Mouse (Mus musculus): ENCODE data around the gene Ppib.
A peak's percentile ranks its signal among the peaks of the same experiment; 100 is the strongest.

The Ppib gene

DNA sequence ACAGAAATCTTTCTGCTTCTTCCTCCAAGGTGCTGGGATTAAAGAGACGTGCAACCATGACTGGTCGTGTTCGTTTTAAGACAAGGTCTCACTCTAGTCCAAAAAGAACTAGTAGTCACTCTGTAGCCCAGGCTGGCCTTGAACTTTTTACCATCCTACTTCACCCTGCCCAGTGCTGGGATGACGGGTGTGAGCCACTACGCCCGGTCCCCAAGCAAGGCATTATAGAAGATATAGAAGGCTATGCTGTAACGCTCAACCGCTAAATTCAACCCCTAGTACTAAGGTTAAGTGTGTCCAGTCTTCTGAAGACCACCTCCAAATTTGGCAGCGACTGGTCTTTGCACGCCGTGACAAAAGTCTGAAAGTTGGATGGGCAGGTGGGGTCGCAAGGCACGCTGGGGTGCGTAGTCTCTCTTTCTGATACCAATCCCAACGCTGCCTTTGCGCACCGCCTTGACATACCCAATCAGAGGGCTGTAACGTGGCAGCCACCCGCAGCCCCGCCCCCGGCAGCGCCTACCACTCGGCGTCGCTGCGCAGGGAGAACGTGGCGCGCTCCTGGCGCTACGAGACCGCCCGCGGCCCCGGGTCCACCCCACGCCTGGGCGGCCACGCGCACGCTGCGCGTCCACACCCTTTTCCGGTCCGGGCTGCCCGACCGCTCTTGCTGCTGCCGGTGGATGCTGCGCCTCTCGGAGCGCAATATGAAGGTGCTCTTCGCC, at the start of gene Ppib:
Ppib (plus strand) TSS at position 640 of the 725 bp plus-strand sequence.
- DNase-seq (ENCODE audit: low spot score): peak; percentile 98

DNA sequence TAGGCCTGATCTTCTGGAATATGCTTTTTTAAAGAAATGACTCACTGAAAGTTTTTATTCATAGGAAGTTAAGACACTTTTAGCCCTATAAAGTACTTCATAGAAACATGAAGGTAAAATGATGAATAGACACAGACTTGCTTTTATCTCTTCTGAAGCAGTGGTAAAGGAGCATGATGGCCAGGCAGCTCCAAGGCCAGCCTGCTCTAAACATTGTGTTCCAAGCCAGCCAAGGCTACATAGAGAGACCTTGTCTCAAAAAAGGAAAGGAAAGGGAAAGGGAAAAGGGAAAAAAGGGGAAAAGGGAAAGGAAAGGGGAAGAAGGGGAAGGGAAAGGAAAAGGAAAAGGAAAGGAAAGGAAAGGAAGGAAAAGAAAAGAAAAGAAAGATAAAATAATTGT, 39.4 kb upstream of the Ppib start:
- no peak for DNase-seq (ENCODE audit: low spot score)

DNA sequence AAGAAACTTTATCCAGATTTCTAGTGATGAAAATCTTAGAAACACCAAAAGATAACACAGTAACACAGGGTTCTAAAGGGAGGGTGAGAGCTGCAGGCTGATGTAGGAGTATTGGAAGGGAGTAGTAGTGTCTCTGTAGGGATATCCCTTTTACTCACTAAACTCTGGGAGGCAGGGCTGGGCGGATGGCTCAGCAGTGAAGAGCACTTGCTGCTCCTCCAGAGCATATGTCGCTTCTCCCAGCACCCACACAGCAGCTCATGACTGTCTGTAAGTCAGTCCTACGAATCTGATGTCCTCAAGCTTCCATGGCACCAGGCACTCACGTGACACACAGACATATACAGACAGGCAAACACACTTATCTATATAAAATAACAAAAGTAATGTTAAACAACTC, 21.9 kb upstream of the Ppib start:
- DNase-seq (ENCODE audit: low spot score): no peak

DNA sequence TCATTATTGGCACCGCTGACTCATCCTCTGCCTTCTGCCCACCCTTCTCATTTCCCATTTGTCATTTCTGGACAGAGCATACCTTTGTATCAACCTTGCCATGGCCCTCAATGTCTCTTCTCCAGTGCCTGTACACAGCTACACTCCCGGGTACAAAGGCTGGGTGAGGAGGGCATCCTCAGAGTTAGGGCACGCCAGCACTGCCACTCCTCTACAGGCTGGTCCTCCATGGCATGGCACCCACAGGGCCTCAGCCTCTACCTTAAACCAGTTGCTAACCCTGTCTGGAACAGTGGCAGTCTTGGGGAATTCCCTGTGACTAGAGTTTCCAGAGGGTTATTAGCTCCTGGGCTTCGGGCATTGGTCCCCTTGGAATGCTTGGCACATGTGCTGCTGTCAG, 21.4 kb upstream of the Ppib start:
- no peak for DNase-seq (ENCODE audit: low spot score)

DNA sequence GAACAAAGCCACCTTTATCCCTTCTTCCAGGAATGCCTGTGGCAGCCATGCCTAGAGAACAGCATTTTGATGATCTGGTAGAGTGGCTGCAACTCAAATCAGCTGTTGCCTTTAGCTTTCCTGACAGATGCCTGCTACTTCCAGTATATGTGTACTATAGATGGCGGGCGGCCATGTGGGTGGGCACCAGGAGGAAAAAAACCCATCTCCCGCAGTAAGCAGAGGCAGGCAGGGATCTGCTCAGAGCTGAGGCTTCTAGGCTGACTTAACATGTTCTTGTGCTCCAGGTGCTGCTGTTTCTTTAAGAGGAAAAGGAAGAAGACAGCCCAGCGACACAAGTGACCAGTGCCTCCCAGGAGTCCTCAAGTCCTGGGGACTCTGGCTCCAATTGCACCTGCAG, 20.7 kb upstream of the Ppib start:
- DNase-seq (ENCODE audit: low spot score): no peak

DNA sequence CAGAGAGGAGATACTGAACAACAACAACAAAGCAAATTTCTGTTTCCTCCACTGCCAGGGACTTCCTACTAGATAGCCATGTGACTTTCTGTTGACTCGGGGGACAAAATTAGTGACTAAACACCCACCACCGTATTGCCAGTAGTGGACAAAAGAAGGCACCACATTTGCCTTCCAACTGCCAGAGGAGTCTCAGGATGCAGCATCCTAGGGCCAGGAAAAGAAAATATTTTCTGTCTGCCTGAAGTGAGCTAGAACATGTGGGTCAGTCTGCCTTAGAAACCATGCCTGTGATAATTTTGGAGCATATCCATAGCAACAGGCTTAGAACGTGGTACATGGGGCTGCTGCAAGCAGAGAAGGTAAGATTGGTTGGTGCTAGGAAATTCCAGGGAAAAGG, 19.2 kb upstream of the Ppib start:
- no peak for DNase-seq (ENCODE audit: low spot score)

DNA sequence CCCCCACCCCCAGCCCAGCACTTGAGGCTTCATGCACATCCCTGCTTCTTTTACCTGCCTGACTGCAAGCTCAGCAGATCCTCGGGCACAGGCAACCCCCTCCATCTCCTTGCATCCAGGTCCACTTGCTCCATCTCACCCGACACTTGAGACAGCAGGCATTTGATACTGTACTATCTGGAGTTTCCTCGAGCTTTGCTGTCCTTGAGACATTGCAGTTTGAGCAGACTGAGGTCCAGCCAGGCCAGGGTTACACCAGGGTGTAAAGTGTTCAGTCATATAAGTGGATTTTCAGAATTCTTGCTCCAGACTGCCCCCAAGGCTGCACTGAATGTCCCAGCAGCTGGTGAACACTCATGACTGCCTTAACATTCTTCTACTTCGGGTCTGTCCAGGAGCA, 17.7 kb upstream of the Ppib start:
- DNase-seq (ENCODE audit: low spot score): no peak

DNA sequence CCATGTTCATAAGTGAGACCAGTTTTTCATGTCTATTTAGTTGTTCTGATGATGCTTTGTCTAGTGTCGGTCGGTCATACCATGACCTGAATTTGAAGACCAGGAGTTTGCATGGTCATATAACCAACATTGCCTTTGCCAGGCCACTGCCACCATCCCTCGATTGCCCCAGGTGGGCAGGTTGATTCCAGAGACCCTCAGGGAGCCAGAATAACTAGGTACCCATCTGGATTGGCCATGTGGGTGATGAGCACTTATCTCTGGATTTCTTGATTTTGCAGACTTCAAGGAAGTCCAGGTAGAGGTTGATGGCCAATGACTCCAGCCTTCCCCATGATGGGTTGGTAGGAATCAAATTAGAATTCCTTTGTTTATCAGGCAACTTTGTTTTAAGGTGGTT, 16.8 kb upstream of the Ppib start:
- DNase-seq (ENCODE audit: low spot score): no peak

DNA sequence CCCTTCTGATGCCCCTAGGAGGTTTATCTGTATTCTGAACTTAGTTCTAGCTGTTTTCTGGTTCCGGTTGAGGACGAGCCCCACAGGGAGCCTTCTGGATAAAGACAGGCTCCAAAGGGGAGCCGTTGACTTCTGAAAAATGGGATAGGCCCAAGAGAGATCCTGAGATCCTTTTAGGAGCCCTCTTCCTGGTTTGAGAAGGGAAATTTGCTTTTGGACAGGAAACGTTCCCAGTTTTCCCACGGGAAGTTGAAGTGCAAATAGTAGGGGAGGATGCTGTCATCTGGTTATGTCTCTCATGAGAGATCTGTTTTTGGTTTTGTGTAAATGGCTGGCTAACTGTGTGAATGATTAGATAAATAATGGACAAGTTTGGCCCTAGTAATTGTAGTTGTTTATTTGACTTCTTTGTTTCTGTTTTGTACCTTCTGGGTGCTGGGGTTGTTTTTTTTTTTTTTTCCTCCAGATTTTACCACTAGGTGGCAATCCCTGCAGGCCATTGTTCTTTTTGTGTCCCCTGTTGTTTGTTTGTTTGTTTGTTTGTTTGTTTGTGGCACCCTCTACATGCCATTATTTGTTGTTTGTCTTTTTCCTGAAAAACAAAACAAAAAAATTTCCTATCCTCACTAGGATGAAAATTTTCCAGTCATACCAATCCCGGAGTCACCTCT, 10.0 kb upstream of the Ppib start:
- DNase-seq (ENCODE audit: low spot score): no peak

DNA sequence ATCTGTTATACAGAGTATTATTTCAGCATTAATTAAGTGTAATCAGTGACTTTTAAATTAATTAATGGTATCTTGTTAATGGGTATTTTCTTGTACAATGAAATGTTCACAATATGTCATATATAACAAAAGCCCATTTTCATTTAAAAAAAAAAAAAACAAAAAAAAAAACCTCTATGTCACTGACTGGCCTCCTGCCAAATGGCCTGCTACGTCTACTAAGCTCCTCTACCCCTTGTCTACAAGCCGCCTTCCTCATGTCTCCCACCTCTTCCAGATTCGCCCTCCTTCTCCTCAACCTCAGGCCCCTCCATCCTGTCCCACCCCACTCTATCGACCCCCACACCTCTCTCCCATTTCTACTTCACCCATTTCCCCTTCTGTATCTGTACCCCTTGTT, 8.5 kb upstream of the Ppib start:
- no peak for DNase-seq (ENCODE audit: low spot score)

DNA sequence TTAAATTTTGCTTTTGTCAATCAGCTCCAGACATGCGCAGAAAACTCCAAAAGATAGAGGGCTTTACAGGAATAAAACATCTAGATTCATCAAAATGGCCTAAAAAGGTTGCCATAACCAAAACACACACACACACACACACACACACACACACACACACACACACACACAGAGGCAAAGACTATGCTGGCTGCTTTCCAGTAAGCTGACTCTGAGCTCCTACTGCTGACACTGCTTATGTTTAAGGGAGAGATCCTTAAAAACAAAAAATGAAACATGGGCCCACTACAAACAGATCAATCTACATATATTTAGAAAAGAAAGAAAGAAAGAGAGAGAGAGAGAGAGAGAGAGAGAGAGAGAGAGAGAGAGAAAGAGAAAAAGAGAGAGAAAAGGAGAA, 7.3 kb upstream of the Ppib start:
- no peak for DNase-seq (ENCODE audit: low spot score)

DNA sequence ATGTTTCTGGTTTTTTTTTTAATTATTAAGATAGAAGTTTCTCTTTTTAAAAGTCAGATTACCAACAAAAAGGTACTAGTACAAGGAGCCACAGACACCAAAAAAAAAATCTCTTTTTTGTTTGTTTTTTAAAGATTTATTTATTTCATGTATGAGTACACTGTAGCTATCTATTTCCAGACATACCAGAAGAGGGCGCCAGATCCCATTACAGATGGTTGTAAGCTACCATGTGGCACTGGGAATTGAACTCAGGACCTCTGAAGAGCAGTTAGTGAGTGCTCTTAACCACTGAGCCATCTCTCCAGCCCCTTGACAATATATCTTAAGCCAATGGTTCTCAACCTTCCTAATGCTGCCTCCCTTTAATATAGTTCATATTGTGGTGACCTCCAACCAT, 6.4 kb upstream of the Ppib start:
- DNase-seq (ENCODE audit: low spot score): no peak

DNA sequence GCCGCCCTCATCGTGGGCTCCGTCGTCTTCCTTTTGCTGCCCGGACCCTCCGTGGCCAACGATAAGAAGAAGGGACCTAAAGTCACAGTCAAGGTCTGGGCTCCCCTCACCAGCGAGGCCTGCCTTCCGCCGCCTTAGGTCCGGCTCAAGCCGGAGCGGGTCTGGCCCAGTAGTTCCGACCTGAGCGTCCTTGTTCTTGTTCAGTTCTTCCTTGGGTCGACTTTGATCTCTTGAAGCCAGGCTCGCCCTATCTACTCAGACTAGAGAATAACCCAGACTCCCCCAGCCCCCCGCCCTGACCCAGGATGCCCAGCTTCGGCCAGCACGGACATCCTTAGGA, 256 bp downstream of the Ppib start:
- DNase-seq (ENCODE audit: low spot score): no peak

DNA sequence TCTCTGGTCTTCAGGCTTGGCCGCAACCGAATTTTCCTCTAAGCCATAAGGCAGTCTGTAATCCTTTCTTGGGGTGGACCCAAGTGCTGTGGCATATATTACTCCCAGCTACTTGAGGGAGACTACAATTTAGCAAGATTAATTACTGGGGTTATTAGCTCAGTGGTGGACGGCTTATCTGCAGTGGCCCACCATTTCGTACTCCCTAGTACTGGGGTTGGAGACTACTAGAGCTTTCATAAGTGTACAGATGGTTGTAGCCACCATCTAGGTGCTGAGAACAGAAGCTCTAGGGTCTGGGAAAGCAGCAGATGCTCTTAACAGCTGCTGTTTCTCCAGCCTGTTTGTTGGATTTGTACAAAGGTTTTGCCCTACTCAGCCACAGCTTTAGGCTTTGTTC, 964 bp downstream of the Ppib start:
- peak; percentile 34 for DNase-seq (ENCODE audit: low spot score)

DNA sequence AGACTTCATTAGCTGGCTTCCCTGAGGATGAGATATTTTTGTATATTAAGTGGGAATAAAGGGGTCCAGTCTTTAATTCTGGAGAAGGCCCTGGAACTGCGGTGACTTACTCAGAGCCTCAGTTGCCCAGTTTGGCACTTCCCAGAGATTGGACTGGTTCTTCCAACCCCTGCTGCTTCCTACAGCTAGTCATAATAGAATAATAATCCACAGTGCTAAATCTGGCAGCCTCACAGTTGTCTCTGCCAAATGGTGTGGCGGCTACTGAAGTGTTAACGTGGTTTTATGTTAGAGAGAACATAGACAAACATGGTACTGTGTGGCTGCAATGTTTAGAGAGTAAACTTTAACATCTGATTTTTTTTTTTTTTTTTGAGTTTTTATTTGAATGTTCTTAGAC, 1.6 kb downstream of the Ppib start:
- DNase-seq (ENCODE audit: low spot score): no peak

DNA sequence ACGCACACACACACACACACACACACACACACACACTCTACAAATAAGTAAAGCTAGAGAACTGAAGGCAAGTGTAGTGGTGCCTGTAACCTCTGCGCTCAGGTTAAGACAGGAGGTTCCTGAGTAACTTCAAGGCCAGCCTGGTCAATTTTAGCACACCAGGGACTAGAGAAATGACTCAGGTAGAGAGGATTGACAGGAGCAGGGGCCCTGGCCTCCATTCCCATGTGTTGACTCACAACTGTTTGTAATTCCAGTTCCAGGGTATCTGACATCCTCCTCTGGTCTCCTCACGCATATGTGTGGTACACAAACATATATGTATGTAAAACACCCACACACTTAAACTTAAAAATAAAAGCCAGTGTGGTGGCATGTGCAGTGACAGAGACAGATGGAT, 3.4 kb downstream of the Ppib start:
- DNase-seq (ENCODE audit: low spot score): no peak

DNA sequence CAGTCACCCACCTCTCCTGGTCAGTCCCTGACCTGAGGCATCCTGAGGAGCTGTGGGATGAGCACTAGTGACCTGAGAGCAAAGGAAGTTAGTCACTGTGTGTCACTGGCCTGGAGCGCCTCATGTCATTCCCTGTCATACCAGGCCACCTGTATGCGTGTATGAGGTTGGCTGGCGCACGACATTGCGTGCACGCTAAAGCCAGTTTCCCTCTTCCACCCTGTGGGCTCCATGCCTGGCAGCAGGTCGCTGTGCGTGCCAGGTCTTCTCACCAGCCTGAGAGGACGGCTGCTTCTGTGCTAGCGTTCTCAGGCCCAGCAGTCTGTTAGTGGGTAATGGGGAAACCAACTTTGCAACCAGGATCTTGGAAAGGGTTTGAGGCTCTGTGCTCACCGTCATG, 4.3 kb downstream of the Ppib start:
- DNase-seq (ENCODE audit: low spot score): no peak

DNA sequence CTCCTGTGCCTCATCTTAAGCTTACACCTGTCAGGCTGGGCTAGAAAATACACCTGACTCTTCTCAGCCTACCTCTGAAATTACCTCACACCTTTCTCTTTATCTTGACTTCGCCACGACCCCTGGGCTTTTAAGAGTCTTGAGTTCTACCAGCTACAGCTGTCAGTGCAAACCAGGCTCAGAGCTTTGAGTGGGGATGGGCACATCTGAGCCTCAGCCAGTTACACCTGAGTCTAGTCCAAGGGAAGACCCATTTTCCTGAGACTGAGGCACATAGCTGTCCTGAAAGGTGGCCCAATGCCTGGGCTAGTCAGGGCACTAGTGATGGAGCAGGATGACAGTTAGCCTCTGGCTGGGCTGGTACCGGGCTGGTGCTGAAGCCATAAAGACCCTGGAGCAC, 6.8 kb downstream of the Ppib start:
- no peak for DNase-seq (ENCODE audit: low spot score)

DNA sequence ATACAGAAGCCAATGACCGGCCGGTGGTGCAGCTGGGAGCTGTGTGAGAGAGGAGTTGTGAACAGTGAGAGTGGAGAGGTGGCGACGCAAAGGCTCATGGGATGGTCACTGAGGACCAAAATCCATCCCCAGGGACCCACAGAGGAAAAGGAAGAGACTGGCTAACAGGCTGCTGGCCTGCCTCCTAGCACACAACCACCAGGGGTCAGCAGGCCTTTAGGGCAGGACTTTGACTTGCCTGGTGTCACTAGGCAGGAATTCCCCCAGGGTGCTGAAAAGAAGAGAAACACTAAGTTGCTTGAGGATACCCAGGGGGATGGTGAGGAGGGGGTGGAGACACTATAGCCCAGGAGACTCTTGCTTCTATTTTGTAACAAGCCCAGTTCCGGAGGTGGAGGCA, 7.5 kb downstream of the Ppib start:
- DNase-seq (ENCODE audit: low spot score): peak; percentile 65

DNA sequence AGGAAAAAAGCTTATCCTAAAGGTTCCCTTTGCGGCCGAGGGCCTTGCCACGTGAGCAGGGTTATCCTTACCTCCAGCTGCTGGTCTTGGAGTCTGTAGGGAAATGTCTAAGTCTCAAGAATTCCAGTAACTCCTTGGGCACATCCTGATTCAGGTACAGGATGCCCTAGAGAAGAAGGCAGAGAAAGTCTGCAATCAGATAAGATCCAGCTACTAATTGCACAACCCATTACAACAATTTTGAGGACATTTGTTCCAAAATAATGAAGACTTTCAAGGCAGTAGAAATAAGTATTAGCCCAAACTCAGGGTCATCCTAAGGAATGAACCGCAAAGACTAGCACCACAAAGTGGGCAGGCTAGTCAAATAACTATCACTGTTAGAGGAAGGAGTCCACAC, 8.0 kb downstream of the Ppib start:
- no peak for DNase-seq (ENCODE audit: low spot score)

DNA sequence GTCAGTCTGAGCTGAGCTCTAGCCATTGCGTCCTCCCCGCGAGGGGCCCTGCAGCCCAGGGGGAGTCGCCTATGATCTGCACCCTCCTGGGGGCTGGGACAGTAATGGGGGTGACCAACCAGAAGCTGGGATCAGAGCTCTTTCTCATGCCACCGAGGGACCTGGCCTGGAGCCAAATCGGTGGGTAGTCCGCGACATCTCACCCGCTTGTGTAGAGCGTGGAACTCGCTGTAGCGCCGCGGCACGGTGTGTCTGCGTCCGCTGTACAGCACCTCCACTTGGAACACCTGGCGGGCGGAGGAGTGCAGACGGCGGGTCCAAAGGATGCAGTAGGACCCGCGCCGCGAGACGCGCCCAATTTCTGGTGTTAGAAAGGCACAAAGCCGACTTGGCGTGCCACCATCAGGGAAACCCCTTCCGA, 9.0 kb downstream of the Ppib start:
- no peak for DNase-seq (ENCODE audit: low spot score)

DNA sequence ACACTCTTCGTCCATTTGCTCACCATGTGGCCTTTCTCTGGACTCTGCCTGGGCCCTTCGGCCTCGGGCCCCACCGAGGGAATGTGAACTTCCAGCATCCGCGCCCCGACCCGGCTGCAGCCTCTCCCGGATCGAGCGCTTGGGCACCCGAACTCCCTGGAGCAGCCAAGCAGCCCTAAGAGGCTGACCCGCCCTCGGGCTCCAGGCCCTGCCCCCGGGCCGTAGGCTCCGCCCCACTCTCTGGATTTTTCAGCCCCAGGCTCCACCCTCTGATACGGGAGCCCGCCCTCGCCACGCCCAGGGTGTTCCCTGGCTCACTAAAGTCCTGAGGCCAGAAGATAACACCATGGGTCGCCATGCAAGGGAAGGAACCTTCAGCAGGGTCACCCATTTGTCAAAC, 9.6 kb downstream of the Ppib start, which contains the start of gene Snx22:
Snx22 (minus strand) TSS at position 137 of the 400 bp plus-strand sequence.
- DNase-seq (ENCODE audit: low spot score): peak; percentile 90

DNA sequence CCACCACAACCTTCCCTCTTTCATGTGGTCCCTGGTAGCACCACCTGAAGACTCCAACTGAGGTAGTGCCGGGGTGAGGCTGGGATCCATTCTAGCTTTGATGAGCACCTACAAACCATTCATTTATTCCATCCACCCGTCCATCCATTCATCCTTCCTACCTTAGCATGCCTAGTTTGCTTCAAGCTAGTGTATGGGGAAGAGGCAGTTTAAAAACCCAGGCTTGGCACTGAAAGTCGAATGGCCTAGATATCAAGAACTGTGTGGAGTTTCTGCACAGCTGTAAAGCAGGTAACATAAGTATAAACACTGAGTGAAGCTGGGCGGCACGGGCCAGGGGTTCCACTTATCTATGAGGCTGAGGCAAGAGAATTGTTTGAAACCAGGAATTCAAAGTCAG, 10.1 kb downstream of the Ppib start:
- DNase-seq (ENCODE audit: low spot score): no peak

DNA sequence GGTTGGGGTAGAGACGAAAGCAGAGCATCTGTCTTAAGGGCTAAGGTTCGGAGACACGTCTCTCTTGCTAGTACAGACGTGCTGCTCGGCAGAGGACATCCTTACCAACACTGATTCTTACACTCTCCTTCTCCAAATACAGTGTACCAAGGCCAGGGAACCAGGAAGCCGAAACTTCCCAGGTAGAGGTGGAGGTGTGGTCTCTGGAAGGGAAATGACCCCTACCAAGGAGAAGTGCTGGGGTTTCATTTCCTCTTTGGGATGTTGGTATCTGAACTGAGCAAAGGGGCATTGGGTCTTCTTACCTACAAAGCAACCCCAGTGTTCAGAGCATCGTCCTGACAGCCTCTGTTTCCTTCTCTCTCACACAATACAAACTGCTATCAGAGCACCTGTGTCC, 12.7 kb downstream of the Ppib start:
- DNase-seq (ENCODE audit: low spot score): no peak
